Mouse (Mus musculus): ENCODE data around the gene Syde2. TPM values are rescaled to one million over a fixed set of nuclear protein-coding genes. Genes with fewer than 3 reads are reported as not detected.
A peak's percentile ranks its signal among the peaks of the same experiment; 100 is the strongest.
"Not testable (repeated sequence)": the region's sequence is repeated elsewhere in the genome, so short reads cannot be mapped to it uniquely, and the experiment has no call there.

Syde2 gene
- polyA plus RNA-seq, 1 experiment from 2014 or later: 0.41 TPM

DNA sequence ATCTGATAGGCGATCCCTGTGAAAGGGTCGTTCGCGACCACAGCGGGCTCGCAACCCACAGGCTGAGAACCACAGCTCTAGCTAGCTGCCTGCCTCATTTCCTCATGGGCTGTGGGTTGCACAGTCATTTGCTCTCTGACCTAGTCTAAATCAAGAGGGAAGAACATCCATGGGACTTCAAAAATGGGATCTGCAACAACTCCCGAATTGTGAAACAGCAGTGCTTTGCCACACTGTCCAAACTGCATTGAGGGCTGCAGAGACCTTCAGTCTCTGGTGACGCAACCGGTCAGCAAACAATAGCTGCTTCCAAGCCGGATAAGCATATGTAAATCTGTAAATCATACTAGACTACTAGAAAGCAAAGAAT, 23.7 kb upstream of the Syde2 start:
- Histone ChIP-seq H3K9ac (no peak overlapping the region), H3K4me1 (replicated peaks; ENCODE audit: control insufficient read depth, insufficient read depth, low read length) (peaks cover 18% of the 10 kb centered on the region; the same call in 1 of the 2 replicates), H3K36me3 (replicated peaks; ENCODE audit: control insufficient read depth, insufficient read depth) (no peaks in the 10 kb centered on the region), H3K27me3 (ENCODE audit: control insufficient read depth, insufficient read depth, low read length) (peaks cover 32% of the 10 kb centered on the region), H3K9me3 (ENCODE audit: control insufficient read depth, low read length) (no peaks in the 10 kb centered on the region), H3K27ac (no peak overlapping the region), H3K4me2 (replicated peaks) (peak overlapping the region; percentile 31), H3K4me3 (replicated peaks; ENCODE audit: low read length) (no peak overlapping the region)
- DNase-seq (ENCODE audit: low spot score) (no peak), ATAC-seq (ENCODE audit: low FRiP score) (no peak)
- WGBS: 18% methylated on average over 10 of the region's 10 CpGs

DNA sequence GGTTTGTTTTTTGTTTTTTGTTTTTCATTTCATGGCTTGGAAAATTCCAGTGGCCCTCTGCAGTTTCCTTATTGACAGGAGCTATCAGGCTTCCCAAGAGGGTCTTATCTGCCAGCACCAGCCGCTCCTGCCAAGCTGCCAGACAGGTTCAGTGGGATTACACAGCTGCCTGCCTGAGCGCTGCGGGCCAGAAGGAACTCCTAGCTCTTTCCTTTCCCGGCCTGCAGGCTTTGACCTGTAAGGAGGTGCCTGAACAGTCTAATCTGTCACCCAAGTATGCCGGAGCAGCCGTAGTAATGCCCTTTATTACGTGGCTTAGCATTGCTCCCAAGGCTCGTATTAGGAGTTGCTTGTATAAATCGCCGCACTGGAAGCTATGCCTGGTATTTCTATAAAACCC, 23.2 kb upstream of the Syde2 start:
- DNase-seq (ENCODE audit: low spot score) (peak; percentile 49), ATAC-seq (ENCODE audit: low FRiP score) (peak; percentile 66; the same call in 1 of the 2 replicates)
- Histone ChIP-seq H3K9ac (no peak overlapping the region), H3K36me3 (replicated peaks; ENCODE audit: control insufficient read depth, insufficient read depth) (no peaks in the 10 kb centered on the region), H3K4me3 (replicated peaks; ENCODE audit: low read length) (no peak overlapping the region), H3K4me1 (replicated peaks; ENCODE audit: control insufficient read depth, insufficient read depth, low read length) (peaks cover 18% of the 10 kb centered on the region; the same call in 1 of the 2 replicates), H3K4me2 (replicated peaks) (peak overlapping the region; percentile 31), H3K27ac (no peak overlapping the region), H3K27me3 (ENCODE audit: control insufficient read depth, insufficient read depth, low read length) (peaks cover 32% of the 10 kb centered on the region), H3K9me3 (ENCODE audit: control insufficient read depth, low read length) (no peaks in the 10 kb centered on the region)
- WGBS: 11% methylated on average over 10 of the region's 10 CpGs

DNA sequence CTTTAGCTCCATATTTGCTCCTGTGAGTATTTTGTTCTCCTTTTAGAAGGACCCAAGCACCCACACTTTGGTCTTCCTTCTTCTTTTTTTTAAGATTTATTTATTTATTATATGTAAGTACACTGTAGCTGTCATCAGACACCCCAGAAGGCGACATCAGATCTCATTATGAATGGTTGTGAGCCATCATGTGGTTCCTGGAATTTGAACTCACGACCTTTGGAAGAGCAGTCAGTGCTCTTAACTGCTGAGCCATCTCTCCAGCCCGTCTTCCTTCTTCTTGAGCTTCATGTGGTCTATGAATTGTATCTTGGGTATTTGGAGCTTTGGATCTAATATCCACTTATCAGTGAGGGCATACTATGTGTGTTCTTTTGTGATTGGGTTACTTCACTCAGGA, 22.1 kb upstream of the Syde2 start:
- peaks cover 32% of the 10 kb centered on the region for H3K27me3 ChIP-seq (ENCODE audit: control insufficient read depth, insufficient read depth, low read length)

DNA sequence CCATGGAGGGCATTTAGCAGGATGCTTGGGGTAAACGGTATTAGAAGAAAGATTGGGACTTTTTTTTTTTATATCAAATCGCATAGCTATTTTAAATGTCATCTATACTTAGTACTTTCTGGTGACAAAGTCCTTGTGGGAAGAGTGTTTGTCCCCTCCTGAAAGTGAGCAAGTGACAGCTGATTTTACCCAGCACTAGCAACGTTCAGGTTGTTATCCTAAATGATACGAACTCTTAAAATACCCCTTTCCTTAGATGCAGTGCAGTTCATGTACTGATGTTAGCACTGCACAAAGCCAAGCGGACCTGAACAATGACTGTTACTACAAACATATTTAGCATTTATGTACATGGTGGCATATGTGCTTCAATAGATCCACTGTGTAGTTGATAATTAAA, 20.9 kb upstream of the Syde2 start:
- Histone ChIP-seq H3K4me1 (replicated peaks; ENCODE audit: control insufficient read depth, insufficient read depth, low read length) (peaks cover 18% of the 10 kb centered on the region; the same call in 1 of the 2 replicates), H3K9ac (no peak overlapping the region), H3K36me3 (replicated peaks; ENCODE audit: control insufficient read depth, insufficient read depth) (no peaks in the 10 kb centered on the region), H3K9me3 (ENCODE audit: control insufficient read depth, low read length) (no peaks in the 10 kb centered on the region), H3K27me3 (ENCODE audit: control insufficient read depth, insufficient read depth, low read length) (peaks cover 27% of the 10 kb centered on the region), H3K4me3 (replicated peaks; ENCODE audit: low read length) (no peak overlapping the region), H3K27ac (no peak overlapping the region), H3K4me2 (replicated peaks) (no peak overlapping the region)
- no peak for DNase-seq (ENCODE audit: low spot score)
- 91% methylated on average over 5 of the region's 5 CpGs for WGBS
- no peak for ATAC-seq (ENCODE audit: low FRiP score)

More for the DNA sequence above, 22.1 kb upstream of the Syde2 start:
- not testable (repeated sequence) for H3K4me3 ChIP-seq (replicated peaks; ENCODE audit: low read length); H3K4me2 ChIP-seq (replicated peaks); H3K27ac ChIP-seq; H3K9ac ChIP-seq; ATAC-seq (ENCODE audit: low FRiP score); DNase-seq (ENCODE audit: low spot score); H3K9me3 ChIP-seq (ENCODE audit: control insufficient read depth, low read length); H3K36me3 ChIP-seq (replicated peaks; ENCODE audit: control insufficient read depth, insufficient read depth)
- H3K4me1 ChIP-seq (replicated peaks; ENCODE audit: control insufficient read depth, insufficient read depth, low read length): peaks cover 18% of the 10 kb centered on the region; the same call in 1 of the 2 replicates
- WGBS: 78% methylated on average over 3 of the region's 3 CpGs

DNA sequence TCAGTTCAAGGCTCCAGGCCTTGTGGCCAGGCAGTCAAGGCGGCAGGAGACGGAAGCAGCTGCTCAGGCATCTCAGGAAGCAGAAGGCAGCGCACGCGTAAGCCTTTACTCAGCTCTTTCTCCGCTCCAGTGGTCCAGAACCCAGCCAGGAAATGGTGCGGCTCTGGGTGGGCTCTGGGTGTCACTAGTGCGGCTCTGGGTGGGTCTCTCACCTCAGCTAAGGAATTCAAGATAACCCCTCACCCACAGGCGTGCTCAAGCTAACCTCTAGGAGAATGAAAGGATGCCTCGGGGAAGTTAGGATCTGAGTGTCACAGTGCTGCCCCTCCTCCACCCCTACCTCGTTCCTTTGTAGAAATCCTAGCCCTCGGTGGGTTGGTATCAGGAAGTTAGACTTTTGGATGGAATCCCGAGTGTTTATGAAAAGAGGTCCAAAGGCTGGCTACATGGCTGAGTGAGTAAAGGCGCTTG, 18.6 kb upstream of the Syde2 start:
- DNase-seq (ENCODE audit: low spot score): no peak

DNA sequence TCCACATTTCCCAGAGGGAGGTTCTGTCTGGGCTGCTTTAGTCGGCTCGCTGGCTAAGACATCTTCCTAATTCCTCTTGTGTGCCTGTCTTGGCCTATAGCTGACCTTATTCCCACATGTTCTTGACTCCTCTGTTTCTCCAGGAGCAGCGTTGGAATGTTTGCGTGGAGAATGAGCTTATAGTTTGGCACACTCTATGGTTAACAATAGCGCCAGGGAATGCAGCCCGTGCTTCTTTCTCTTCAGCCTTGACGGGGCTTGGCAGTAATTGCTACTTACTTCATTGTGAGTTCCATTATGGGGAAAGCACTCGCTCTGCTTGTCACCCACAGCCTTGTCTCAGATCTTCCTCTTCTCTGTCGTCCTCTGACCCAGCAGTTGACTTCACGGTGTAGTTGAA, 16.2 kb upstream of the Syde2 start:
- ATAC-seq (ENCODE audit: low FRiP score): no peak
- H3K36me3 ChIP-seq (replicated peaks; ENCODE audit: control insufficient read depth, insufficient read depth): no peaks in the 10 kb centered on the region
- H3K4me1 ChIP-seq (replicated peaks; ENCODE audit: control insufficient read depth, insufficient read depth, low read length): no peaks in the 10 kb centered on the region
- H3K9me3 ChIP-seq (ENCODE audit: control insufficient read depth, low read length): peaks cover 14% of the 10 kb centered on the region
- 55% methylated on average over 10 of the region's 10 CpGs for WGBS
- no peak overlapping the region for H3K4me2 ChIP-seq (replicated peaks)
- no peak overlapping the region for H3K27ac ChIP-seq
- no peak overlapping the region for H3K9ac ChIP-seq
- DNase-seq (ENCODE audit: low spot score): no peak
- no peak overlapping the region for H3K4me3 ChIP-seq (replicated peaks; ENCODE audit: low read length)
- H3K27me3 ChIP-seq (ENCODE audit: control insufficient read depth, insufficient read depth, low read length): no peaks in the 10 kb centered on the region

More for the DNA sequence above, 18.6 kb upstream of the Syde2 start:
- 53% methylated on average over 14 of the region's 14 CpGs for WGBS
- Histone ChIP-seq H3K9ac (no peak overlapping the region), H3K4me1 (replicated peaks; ENCODE audit: control insufficient read depth, insufficient read depth, low read length) (peaks cover 7% of the 10 kb centered on the region; the same call in 1 of the 2 replicates), H3K27ac (no peak overlapping the region), H3K27me3 (ENCODE audit: control insufficient read depth, insufficient read depth, low read length) (peaks cover 6% of the 10 kb centered on the region; the same call in 1 of the 2 replicates), H3K9me3 (ENCODE audit: control insufficient read depth, low read length) (peaks cover 2% of the 10 kb centered on the region), H3K4me2 (replicated peaks) (no peak overlapping the region), H3K36me3 (replicated peaks; ENCODE audit: control insufficient read depth, insufficient read depth) (no peaks in the 10 kb centered on the region), H3K4me3 (replicated peaks; ENCODE audit: low read length) (no peak overlapping the region)
- no peak for ATAC-seq (ENCODE audit: low FRiP score)

DNA sequence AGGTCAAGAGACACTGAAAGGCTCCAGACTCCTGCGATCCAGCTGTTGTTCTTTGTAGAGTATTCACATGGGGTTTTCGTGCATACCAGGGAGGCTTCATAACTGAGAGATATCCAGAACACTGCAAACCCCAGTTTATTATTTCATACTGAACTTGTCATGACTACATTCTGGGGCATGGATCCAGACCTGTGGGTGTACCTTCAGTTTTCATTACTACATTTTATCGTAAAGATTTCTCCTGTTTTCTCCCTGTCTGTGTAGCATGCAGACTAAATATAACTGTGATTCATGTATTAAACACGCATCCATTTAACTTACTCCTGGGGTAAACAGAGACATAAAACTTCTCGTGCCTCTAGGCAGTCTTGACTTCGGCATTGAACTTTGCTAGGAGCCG, 12.7 kb upstream of the Syde2 start:
- WGBS: 92% methylated on average over 7 of the region's 7 CpGs
- no peak for DNase-seq (ENCODE audit: low spot score)
- peaks cover 19% of the 10 kb centered on the region for H3K9me3 ChIP-seq (ENCODE audit: control insufficient read depth, low read length)
- no peaks in the 10 kb centered on the region for H3K4me1 ChIP-seq (replicated peaks; ENCODE audit: control insufficient read depth, insufficient read depth, low read length)
- ATAC-seq (ENCODE audit: low FRiP score): no peak
- H3K4me2 ChIP-seq (replicated peaks): no peak overlapping the region
- no peaks in the 10 kb centered on the region for H3K36me3 ChIP-seq (replicated peaks; ENCODE audit: control insufficient read depth, insufficient read depth)
- H3K4me3 ChIP-seq (replicated peaks; ENCODE audit: low read length): no peak overlapping the region
- H3K27me3 ChIP-seq (ENCODE audit: control insufficient read depth, insufficient read depth, low read length): no peaks in the 10 kb centered on the region
- H3K27ac ChIP-seq: no peak overlapping the region
- H3K9ac ChIP-seq: no peak overlapping the region

DNA sequence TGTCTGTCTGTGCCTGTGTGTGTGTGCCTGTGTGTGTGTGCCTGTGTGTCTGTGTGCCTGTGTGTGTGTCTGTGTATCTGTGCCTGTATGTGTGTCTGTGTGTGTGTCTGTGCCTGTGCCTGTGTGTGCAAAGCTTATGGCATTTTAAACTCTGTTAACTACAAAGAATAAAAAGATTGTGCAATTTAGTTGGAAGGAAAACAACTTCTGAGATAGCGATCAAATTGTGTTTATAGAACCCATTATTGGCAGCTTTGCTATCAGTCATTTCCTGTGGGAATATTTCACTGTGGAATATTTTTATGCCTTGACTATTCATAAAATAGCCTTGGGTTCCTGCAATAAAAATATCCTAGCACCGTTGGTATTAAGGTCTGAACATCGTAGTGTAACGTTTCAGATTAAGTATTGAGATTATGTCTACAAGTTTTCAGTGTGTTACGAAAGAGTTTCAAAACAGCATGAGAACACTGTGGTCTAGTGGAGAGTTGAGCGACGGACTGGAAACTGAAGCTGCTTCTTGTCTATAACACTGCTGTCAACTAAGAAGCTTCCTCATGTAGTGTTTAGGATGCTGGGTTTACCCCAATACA, 2.2 kb upstream of the Syde2 start:
- DNase-seq (ENCODE audit: low spot score) (no peak), ATAC-seq (ENCODE audit: low FRiP score) (no peak)
- WGBS: 91% methylated on average over 7 of the region's 7 CpGs
- peaks cover 16% of the 10 kb centered on the region for H3K27me3 ChIP-seq (ENCODE audit: control insufficient read depth, insufficient read depth, low read length)
- H3K4me2 ChIP-seq (replicated peaks): no peak overlapping the region
- no peaks in the 10 kb centered on the region for H3K36me3 ChIP-seq (replicated peaks; ENCODE audit: control insufficient read depth, insufficient read depth)
- H3K4me1 ChIP-seq (replicated peaks; ENCODE audit: control insufficient read depth, insufficient read depth, low read length): no peaks in the 10 kb centered on the region
- no peak overlapping the region for H3K9ac ChIP-seq
- no peak overlapping the region for H3K4me3 ChIP-seq (replicated peaks; ENCODE audit: low read length)
- H3K27ac ChIP-seq: no peak overlapping the region
- no peaks in the 10 kb centered on the region for H3K9me3 ChIP-seq (ENCODE audit: control insufficient read depth, low read length)

DNA sequence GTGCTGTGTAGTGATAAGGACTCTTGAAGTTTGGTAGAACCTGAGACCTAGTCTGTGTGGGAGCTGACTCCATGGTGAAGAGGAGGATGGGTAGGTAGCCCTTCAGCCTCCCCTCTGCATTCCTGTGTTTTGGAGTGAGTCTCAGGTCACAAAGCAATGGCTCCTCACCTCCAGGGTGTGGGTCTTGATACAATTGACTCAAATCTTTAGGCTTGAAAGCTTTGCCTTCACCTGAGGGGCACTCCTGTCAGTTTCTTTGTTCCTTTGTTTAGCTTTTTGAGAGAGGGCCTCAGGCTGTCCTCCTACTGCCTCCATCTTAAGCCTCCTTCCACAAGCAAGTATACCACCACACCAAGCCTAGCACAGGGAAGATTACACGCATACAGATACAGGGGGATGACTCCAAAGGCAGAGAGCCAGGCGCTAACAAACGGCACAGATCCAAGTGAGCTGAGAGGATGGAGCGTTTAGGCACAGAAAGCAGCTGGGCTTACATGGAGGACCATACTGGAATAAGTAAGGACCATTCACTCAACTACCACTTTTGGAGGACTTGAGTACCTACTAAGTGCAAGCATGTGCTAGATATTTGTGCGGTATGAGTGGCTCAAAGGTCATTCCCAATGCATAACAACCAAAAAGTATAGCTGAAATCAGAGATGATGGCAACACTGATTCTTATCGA, 1.2 kb upstream of the Syde2 start:
- no peak for DNase-seq (ENCODE audit: low spot score)

More for the DNA sequence above, 1.2 kb upstream of the Syde2 start:
- Histone ChIP-seq H3K27ac (no peak overlapping the region), H3K9me3 (ENCODE audit: control insufficient read depth, low read length) (no peaks in the 10 kb centered on the region), H3K4me1 (replicated peaks; ENCODE audit: control insufficient read depth, insufficient read depth, low read length) (no peaks in the 10 kb centered on the region), H3K4me2 (replicated peaks) (no peak overlapping the region), H3K9ac (no peak overlapping the region), H3K27me3 (ENCODE audit: control insufficient read depth, insufficient read depth, low read length) (peaks cover 16% of the 10 kb centered on the region), H3K36me3 (replicated peaks; ENCODE audit: control insufficient read depth, insufficient read depth) (no peaks in the 10 kb centered on the region), H3K4me3 (replicated peaks; ENCODE audit: low read length) (0 out of 2 replicates have a peak overlapping the region, but pooled peaks have one; percentile 67)
- 62% methylated on average over 6 of the region's 6 CpGs for WGBS
- ATAC-seq (ENCODE audit: low FRiP score): no peak
